Mouse (Mus musculus): ENCODE data around the gene Abtb2. TPM values are rescaled to one million over a fixed set of nuclear protein-coding genes. Genes with fewer than 3 reads are reported as not detected.

Gene Abtb2
- total and polyA plus RNA-seq, 3 experiments = 0.12 to 0.13 TPM; not detected in 1

GRCm38 (mm10) chr2:103586423-103586822 is 20.3 kb downstream of the Abtb2 start:
- H3K4me3 ChIP-seq (ENCODE audit: control insufficient read depth in 1 of 2, insufficient read depth in 1 of 2, low read depth in 2 of 2, low read length in 2 of 2) = no peak overlapping the region
- no peaks in the 10 kb centered on the region; a peak in 1 of 4 replicates for H3K27me3 ChIP-seq (ENCODE audit: control insufficient read depth in 1 of 2, insufficient read depth in 2 of 2, low read length in 2 of 2)
- H3K27ac ChIP-seq (ENCODE audit: control insufficient read depth, low read depth, low read length) = no peak overlapping the region
- H3K9ac ChIP-seq (ENCODE audit: control insufficient read depth, low read depth, low read length, poor library complexity, severe bottlenecking) = no peak overlapping the region
- TF ChIP-seq CTCF (IDR thresholded peaks at IDR 0.05 in 2 of 3, conservative IDR thresholded peaks at IDR 0.05 in 1 of 3; ENCODE audit: control insufficient read depth in 1 of 3, insufficient read depth in 1 of 3, low read depth in 2 of 3, low read length in 3 of 3, poor library complexity in 1 of 3, severe bottlenecking in 1 of 3) = no peak
- TF ChIP-seq ZKSCAN1 (IDR thresholded peaks at IDR 0.05; ENCODE audit: low read depth, low read length) = no peak
- no peak for TF ChIP-seq RAD21 (IDR thresholded peaks at IDR 0.05; ENCODE audit: low read depth, low read length)
- no peak for TF ChIP-seq CHD1 (IDR thresholded peaks at IDR 0.05; ENCODE audit: low read depth, low read length)
- no peak for TF ChIP-seq CHD2 (IDR thresholded peaks at IDR 0.05; ENCODE audit: low read length)
- no peak for TF ChIP-seq BHLHE40 (IDR thresholded peaks at IDR 0.05; ENCODE audit: borderline replicate concordance, low read depth, low read length)
- peaks cover 0 to 19% of the 10 kb centered on the region in 2 experiments; a peak in 2 of 4 replicates for H3K36me3 ChIP-seq (ENCODE audit: control insufficient read depth in 1 of 2, insufficient read depth in 2 of 2, low read length in 2 of 2)
- peaks cover 14% of the 10 kb centered on the region in 2 experiments; a peak in 3 of 4 replicates for H3K4me1 ChIP-seq (ENCODE audit: control insufficient read depth in 1 of 2, insufficient read depth in 2 of 2, low read length in 2 of 2)
- DNase-seq (ENCODE audit: low read depth, low spot score) = no peak
- H3K9me3 ChIP-seq (replicated peaks; ENCODE audit: insufficient read depth, low read length) = no peaks in the 10 kb centered on the region
- H3K79me2 ChIP-seq (ENCODE audit: control insufficient read depth, insufficient read depth, low read length, poor library complexity) = no peaks in the 10 kb centered on the region

- Histone ChIP-seq H3K9me3 (replicated peaks; ENCODE audit: insufficient read depth, low read length) (no peaks in the 10 kb centered on the region), H3K4me1 (ENCODE audit: control insufficient read depth in 1 of 2, insufficient read depth in 2 of 2, low read length in 2 of 2) (peaks cover 6 to 8% of the 10 kb centered on the region in 2 experiments; a peak in 3 of 4 replicates), H3K79me2 (ENCODE audit: control insufficient read depth, insufficient read depth, low read length, poor library complexity) (no peaks in the 10 kb centered on the region), H3K27me3 (ENCODE audit: control insufficient read depth in 1 of 2, insufficient read depth in 2 of 2, low read length in 2 of 2) (no peaks in the 10 kb centered on the region; a peak in 1 of 4 replicates), H3K36me3 (ENCODE audit: control insufficient read depth in 1 of 2, insufficient read depth in 2 of 2, low read length in 2 of 2) (peaks cover 0 to 14% of the 10 kb centered on the region in 2 experiments; a peak in 2 of 4 replicates), H3K4me3 (ENCODE audit: control insufficient read depth in 1 of 2, insufficient read depth in 1 of 2, low read depth in 2 of 2, low read length in 2 of 2) (no peak overlapping the region), H3K9ac (ENCODE audit: control insufficient read depth, low read depth, low read length, poor library complexity, severe bottlenecking) (no peak overlapping the region), H3K27ac (ENCODE audit: control insufficient read depth, low read depth, low read length) (no peak overlapping the region)
- TF ChIP-seq BHLHE40 (IDR thresholded peaks at IDR 0.05; ENCODE audit: borderline replicate concordance, low read depth, low read length) (no peak), ZC3H11A (IDR thresholded peaks at IDR 0.05; ENCODE audit: low read depth, low read length) (no peak), POLR2AphosphoS5 (IDR thresholded peaks at IDR 0.05; ENCODE audit: borderline replicate concordance, low read depth, low read length) (no peak), CTCF (IDR thresholded peaks at IDR 0.05 in 2 of 3, conservative IDR thresholded peaks at IDR 0.05 in 1 of 3; ENCODE audit: control insufficient read depth in 1 of 3, insufficient read depth in 1 of 3, low read depth in 2 of 3, low read length in 3 of 3, poor library complexity in 1 of 3, severe bottlenecking in 1 of 3) (no peak), ETS1 (IDR thresholded peaks at IDR 0.05; ENCODE audit: low read depth, low read length) (no peak), JUND (IDR thresholded peaks at IDR 0.05; ENCODE audit: low read depth, low read length) (no peak), MAZ (IDR thresholded peaks at IDR 0.05; ENCODE audit: low read depth, low read length) (no peak), POLR2A (IDR thresholded peaks at IDR 0.05; ENCODE audit: control insufficient read depth in 1 of 2, insufficient read depth in 1 of 2, low read depth in 1 of 2, low read length in 2 of 2, poor library complexity in 1 of 2) (no peak)
- no peak for DNase-seq (ENCODE audit: low read depth, low spot score)
Observed at GRCm38 (mm10) chr2:103588776-103589175, 22.7 kb downstream of the Abtb2 start.

- TF ChIP-seq SIN3A (IDR thresholded peaks at IDR 0.05; ENCODE audit: low read length) (no peak), ETS1 (IDR thresholded peaks at IDR 0.05; ENCODE audit: low read depth, low read length) (no peak), POLR2A (IDR thresholded peaks at IDR 0.05; ENCODE audit: control insufficient read depth in 1 of 2, insufficient read depth in 1 of 2, low read depth in 1 of 2, low read length in 2 of 2, poor library complexity in 1 of 2) (no peak), EP300 (IDR thresholded peaks at IDR 0.05; ENCODE audit: low read depth in 1 of 2, low read length in 2 of 2) (no peak)
- no peaks in the 10 kb centered on the region; a peak in 1 of 4 replicates for H3K27me3 ChIP-seq (ENCODE audit: control insufficient read depth in 1 of 2, insufficient read depth in 2 of 2, low read length in 2 of 2)
- H3K27ac ChIP-seq (ENCODE audit: control insufficient read depth, low read depth, low read length) = no peak overlapping the region
- no peaks in the 10 kb centered on the region for H3K9me3 ChIP-seq (replicated peaks; ENCODE audit: insufficient read depth, low read length)
- peaks cover 3 to 4% of the 10 kb centered on the region in 2 experiments; a peak in 3 of 4 replicates for H3K4me1 ChIP-seq (ENCODE audit: control insufficient read depth in 1 of 2, insufficient read depth in 2 of 2, low read length in 2 of 2)
- no peak overlapping the region for H3K4me3 ChIP-seq (ENCODE audit: control insufficient read depth in 1 of 2, insufficient read depth in 1 of 2, low read depth in 2 of 2, low read length in 2 of 2)
- H3K9ac ChIP-seq (ENCODE audit: control insufficient read depth, low read depth, low read length, poor library complexity, severe bottlenecking) = no peak overlapping the region
- H3K36me3 ChIP-seq (ENCODE audit: control insufficient read depth in 1 of 2, insufficient read depth in 2 of 2, low read length in 2 of 2) = peaks cover 0 to 10% of the 10 kb centered on the region in 2 experiments; a peak in 2 of 4 replicates
- H3K79me2 ChIP-seq (ENCODE audit: control insufficient read depth, insufficient read depth, low read length, poor library complexity) = no peaks in the 10 kb centered on the region
- no peak for DNase-seq (ENCODE audit: low read depth, low spot score)
Observed at GRCm38 (mm10) chr2:103589400-103589799, 23.3 kb downstream of the Abtb2 start.

Measured in MEL (cell line).